15 mouse cellular contexts compared by ENCODE assay signal in the genomic region with DNA sequence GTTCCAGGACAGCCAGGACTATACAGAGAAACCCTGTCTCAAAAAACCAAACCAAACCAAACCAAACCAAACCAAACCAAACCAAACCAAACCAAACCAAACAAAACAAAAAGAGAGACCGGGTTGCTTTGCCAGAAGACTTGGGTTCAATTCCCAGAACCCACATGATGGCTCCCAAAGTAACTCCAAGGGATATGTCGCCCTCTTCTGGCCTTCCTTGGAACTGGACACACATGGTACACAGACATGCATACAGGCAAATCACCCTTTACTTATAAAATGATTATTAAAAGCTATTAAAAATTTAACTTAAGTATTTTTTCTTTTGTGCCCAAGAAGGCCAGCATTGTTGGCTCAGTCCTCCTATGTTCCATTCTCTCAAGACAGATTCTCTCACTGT. TPM values are rescaled to one million over a fixed set of nuclear protein-coding genes. Genes with fewer than 3 reads are reported as not detected.
A peak's percentile ranks its signal among the peaks of the same experiment; 100 is the strongest.
DNase-seq lines count a peak whose midpoint lies in the region; ATAC-seq and TF ChIP-seq lines count a peak whose summit lies in the region.
"Had no signal": no experiment of that assay in that cellular context is flagged by ENCODE, and none has a peak within 500 bp of the region (broad histone marks: within the 10 kb centered on the region; RNA-seq: fewer than 3 reads in every experiment).

No protein-coding gene starts in this region.

- TF ChIP-seq CTCF in left cerebral cortex, adult 2 months (IDR thresholded peaks at IDR 0.05), result peak; percentile 21

- H3K27me3 ChIP-seq in forebrain, embryonic 13.5 days, result no peaks in the 10 kb centered on the region
- H3K27me3 ChIP-seq: hindbrain, embryonic 13.5 days; neural tube, embryonic 12.5 days had no signal

- H3K4me3 ChIP-seq in left cerebral cortex, adult 2 months, result no peak overlapping the region
- no peak overlapping the region for H3K4me3 ChIP-seq in forebrain, embryonic 13.5 days
- H3K4me3 ChIP-seq: erythroblast, embryonic 14.5 days; hindbrain, embryonic 13.5 days; neural tube, embryonic 12.5 days had no signal

- no peak overlapping the region for H3K27ac ChIP-seq in left cerebral cortex, adult 2 months
- no peak overlapping the region for H3K27ac ChIP-seq in forebrain, embryonic 13.5 days
- H3K27ac ChIP-seq: hindbrain, embryonic 13.5 days; macrophage; neural tube, embryonic 12.5 days had no signal

- peak; percentile 24 for DNase-seq in adrenal gland, postnatal 14 days
- DNase-seq in adrenal gland, adult 18-20 months (ENCODE audit: low spot score in 2 of 2), result no peak
- DNase-seq in left cerebral cortex, adult 2 months (ENCODE audit: extremely low spot score in 1 of 2, low spot score in 2 of 2), result no peak
- no peak for DNase-seq in left cerebral cortex, postnatal 14 days (ENCODE audit: low spot score in 2 of 2)
- DNase-seq in T-cell, adult 2 months (ENCODE audit: low spot score), result peak; percentile 2
- DNase-seq in naive thymus-derived CD4-positive, alpha-beta T cell, adult 2 months (ENCODE audit: low read depth), result peak; percentile 37
- DNase-seq in left cerebral cortex, postnatal 36 days (ENCODE audit: low spot score in 2 of 2), result no peak
- DNase-seq: adrenal gland, postnatal 10 days; cerebellum, adult 9-10 months; gastrocnemius, postnatal 36 days had no signal

- WGBS in forebrain, embryonic 13.5 days, result 59% methylated on average over 2 of the region's 2 CpGs

- no peak for ATAC-seq in forebrain, embryonic 13.5 days

- no peak overlapping the region for H3K4me2 ChIP-seq in forebrain, embryonic 13.5 days
- H3K4me2 ChIP-seq: hindbrain, embryonic 13.5 days; neural tube, embryonic 12.5 days had no signal

- no peaks in the 10 kb centered on the region for H3K36me3 ChIP-seq in forebrain, embryonic 13.5 days (ENCODE audit: poor library complexity, severe bottlenecking)
- H3K36me3 ChIP-seq: hindbrain, embryonic 13.5 days; neural tube, embryonic 12.5 days had no signal

- no peaks in the 10 kb centered on the region for H3K9me3 ChIP-seq in forebrain, embryonic 13.5 days (replicated peaks)
- H3K9me3 ChIP-seq: hindbrain, embryonic 13.5 days; neural tube, embryonic 12.5 days had no signal

- H3K4me1 ChIP-seq in forebrain, embryonic 13.5 days, result no peaks in the 10 kb centered on the region
- H3K4me1 ChIP-seq: hindbrain, embryonic 13.5 days; neural tube, embryonic 12.5 days had no signal

- H3K9ac ChIP-seq in forebrain, embryonic 13.5 days, result no peak overlapping the region
- H3K9ac ChIP-seq: hindbrain, embryonic 13.5 days; neural tube, embryonic 12.5 days had no signal

- intact Hi-C loops in left cerebral cortex, adult 2 months (cut with DNase I), result loop anchor here (5.0 kb wide), 1 partner anchor 193 kb away; a partner anchor contains a TSS
- intact Hi-C loops in left cerebral cortex, postnatal 14 days (cut with DNase I), result loop anchor here (5.0 to 10.0 kb wide), 2 partner anchors 103 to 310 kb away; a partner anchor contains a TSS
- intact Hi-C loops in left cerebral cortex, postnatal 36 days (cut with DNase I), result loop anchor here (5.0 to 10.0 kb wide), 3 partner anchors 70 to 310 kb away; a partner anchor contains a TSS

RNA-seq across cellular contexts. Expression of a gene that starts 13.3 kb away (rescaled TPM):
- 96.9 and 100 TPM in 2 replicates for total RNA-seq in adrenal gland, postnatal 14 days (2021)
- 100 to 1,000 TPM; 114 to 120 TPM for total RNA-seq in adrenal gland, adult 18-20 months (2021)
- total RNA-seq in left cerebral cortex, adult 2 months (2021), result 100 to 1,000 TPM; 149 to 161 TPM
- total RNA-seq in left cerebral cortex, postnatal 14 days (2021), result 100 to 1,000 TPM; 145 to 146 TPM
- 204 and 206 TPM in 2 replicates for polyA plus RNA-seq in forebrain, embryonic 13.5 days (2015; fragmentation: Nextera tagmentation; extraction: Ambion mirVana)
- 100 to 1,000 TPM; 154 to 156 TPM for total RNA-seq in left cerebral cortex, postnatal 36 days (2021)

RNA-seq across cellular contexts. Expression of a gene that starts 13.4 kb away (rescaled TPM):
- 5.8 and 7.0 TPM in 2 replicates for total RNA-seq in adrenal gland, postnatal 14 days (2021)
- total RNA-seq in adrenal gland, adult 18-20 months (2021), result 10 to 100 TPM; 13.0 to 13.1 TPM
- total RNA-seq in left cerebral cortex, adult 2 months (2021), result 10 to 100 TPM; 11.0 to 12.2 TPM
- 1 to 10 TPM; 9.0 to 9.9 TPM for total RNA-seq in left cerebral cortex, postnatal 14 days (2021)
- 3.6 and 4.2 TPM in 2 replicates for polyA plus RNA-seq in forebrain, embryonic 13.5 days (2015; fragmentation: Nextera tagmentation; extraction: Ambion mirVana)
- 10 to 100 TPM; 11.0 TPM for total RNA-seq in left cerebral cortex, postnatal 36 days (2021)

RNA-seq across cellular contexts. Expression of a gene that starts 28.9 kb away (rescaled TPM):
- 329 and 369 TPM in 2 replicates for total RNA-seq in adrenal gland, postnatal 14 days (2021)
- total RNA-seq in adrenal gland, adult 18-20 months (2021), result 100 to 1,000 TPM; 229 to 239 TPM
- 100 to 1,000 TPM; 104 to 106 TPM for total RNA-seq in left cerebral cortex, adult 2 months (2021)
- 100 to 1,000 TPM; 118 to 132 TPM for total RNA-seq in left cerebral cortex, postnatal 14 days (2021)
- polyA plus RNA-seq in forebrain, embryonic 13.5 days (2015; fragmentation: Nextera tagmentation; extraction: Ambion mirVana), result 264 and 325 TPM in 2 replicates
- 100 to 1,000 TPM; 102 to 120 TPM for total RNA-seq in left cerebral cortex, postnatal 36 days (2021)

RNA-seq across cellular contexts. Expression of a gene that starts 30.9 kb away (rescaled TPM):
- 2.1 and 4.7 TPM in 2 replicates for total RNA-seq in adrenal gland, postnatal 14 days (2021)
- total RNA-seq in adrenal gland, adult 18-20 months (2021), result 1 to 10 TPM in 1 of 2 experiments, under 1 TPM in 1; 0.93 to 1.9 TPM
- under 1 TPM; 0.44 to 0.91 TPM for total RNA-seq in left cerebral cortex, adult 2 months (2021)
- total RNA-seq in left cerebral cortex, postnatal 14 days (2021), result 1 to 10 TPM; 1.0 to 1.4 TPM
- 0.21 and 0.24 TPM in 2 replicates for polyA plus RNA-seq in forebrain, embryonic 13.5 days (2015; fragmentation: Nextera tagmentation; extraction: Ambion mirVana)
- 1 to 10 TPM; 1.1 TPM for total RNA-seq in left cerebral cortex, postnatal 36 days (2021)

Comparison
In these comparisons a context has a peak if more than half of its experiments do, and no peak if none do; other contexts are left out.
1. DNase-seq: peak in adrenal gland, postnatal 14 days (single experiment), T-cell, adult 2 months (single experiment) and naive thymus-derived CD4-positive, alpha-beta T cell, adult 2 months (single experiment); none in adrenal gland, adult 18-20 months (0 of 2), left cerebral cortex, adult 2 months (0 of 2), left cerebral cortex, postnatal 14 days (0 of 2) and left cerebral cortex, postnatal 36 days (0 of 2).